Mouse (Mus musculus): Measurements from ENCODE around the gene Clns1a. TPM values are rescaled to one million over a fixed set of nuclear protein-coding genes. Genes with fewer than 3 reads are reported as not detected.

Gene Clns1a
- 96.0 and 110 TPM in 2 replicates for polyA plus RNA-seq (2015; fragmentation: Nextera tagmentation; extraction: Ambion mirVana)

DNA sequence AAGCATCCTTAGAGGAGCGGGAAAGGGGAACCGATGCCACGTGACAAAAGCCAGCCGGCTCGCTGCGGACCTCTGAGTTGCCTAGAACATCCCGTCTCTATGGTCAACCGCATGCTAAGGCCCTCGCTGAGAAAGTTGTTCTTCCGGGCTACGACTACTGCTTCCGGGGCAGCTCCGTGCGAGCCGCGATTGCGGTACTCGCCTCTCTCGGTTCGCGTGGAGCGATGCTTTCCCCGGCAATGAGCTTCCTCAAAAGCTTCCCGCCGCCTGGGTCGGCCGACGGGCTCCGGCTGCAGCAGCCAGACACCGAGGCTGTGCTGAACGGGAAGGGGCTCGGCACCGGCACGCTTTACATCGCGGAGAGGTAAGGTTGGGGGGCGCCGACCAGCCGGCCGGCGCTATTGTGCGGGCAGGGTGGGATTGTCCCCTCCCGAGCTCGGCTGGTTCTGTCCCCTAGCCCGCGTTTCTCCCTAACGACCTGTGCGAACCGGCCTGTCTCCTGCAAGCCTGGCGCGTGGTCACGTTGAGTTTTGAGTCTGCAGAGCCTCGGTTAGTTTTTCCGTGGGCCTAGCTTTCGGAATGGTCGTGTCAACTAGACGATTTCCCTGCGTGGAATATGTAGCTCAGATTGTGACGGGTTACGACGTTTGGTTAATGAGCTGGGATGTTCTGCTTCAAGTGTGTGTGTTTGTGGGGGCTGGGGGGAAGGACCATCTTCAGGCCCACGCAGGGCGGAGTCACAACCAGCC lies at the start of gene Clns1a:
Clns1a (plus strand) TSS at position 129 of the 749 bp plus-strand sequence.
- H3K9me3 ChIP-seq: peaks cover 3% of the 10 kb centered on the region; the same call in 1 of the 2 replicates
- under 1% methylated on average over 63 of the region's 63 CpGs for WGBS
- H3K27me3 ChIP-seq (replicated peaks): no peaks in the 10 kb centered on the region
- H3K27ac ChIP-seq (replicated peaks): peak within 1 kb of the TSS; percentile 66
- peaks cover 15% of the 10 kb centered on the region for H3K4me1 ChIP-seq
- H3K4me2 ChIP-seq: peak within 1 kb of the TSS; percentile 72
- peak within 1 kb of the TSS; percentile 96 for H3K9ac ChIP-seq
- ATAC-seq (ENCODE audit: extremely low read depth, insufficient number of reproducible peaks, low FRiP score, low TSS enrichment): peak; percentile 88
- H3K36me3 ChIP-seq: peaks cover 19% of the 10 kb centered on the region
- H3K4me3 ChIP-seq: peak within 1 kb of the TSS; percentile 99

DNA sequence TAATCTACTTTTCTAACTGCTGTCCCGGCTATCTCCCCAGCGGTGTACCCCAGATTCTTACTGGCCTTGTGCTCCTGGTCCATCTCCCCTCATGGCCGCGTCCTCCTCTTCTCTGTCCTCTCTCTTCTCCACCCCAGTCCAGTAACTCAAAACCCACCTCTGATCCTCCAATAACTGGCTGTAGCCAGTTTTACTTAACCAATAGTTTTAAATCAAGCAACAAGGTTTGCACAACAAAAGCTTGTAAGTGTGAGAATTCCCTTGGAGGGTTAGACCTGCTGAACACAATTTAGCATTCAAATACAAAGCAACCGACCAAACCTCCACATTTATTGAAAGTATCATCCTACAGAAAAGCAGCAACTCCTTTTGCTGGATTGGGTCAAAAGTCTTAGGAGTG lies 48.8 kb upstream of the Clns1a start:
- peaks cover 4% of the 10 kb centered on the region; the same call in 1 of the 2 replicates for H3K4me1 ChIP-seq
- H3K4me2 ChIP-seq: no peak overlapping the region
- no peak overlapping the region for H3K9ac ChIP-seq
- peaks cover 6% of the 10 kb centered on the region; the same call in 1 of the 2 replicates for H3K36me3 ChIP-seq
- WGBS: 87% methylated on average over 5 of the region's 5 CpGs
- H3K27ac ChIP-seq (replicated peaks): no peak overlapping the region
- ATAC-seq (ENCODE audit: extremely low read depth, insufficient number of reproducible peaks, low FRiP score, low TSS enrichment): no peak
- no peaks in the 10 kb centered on the region for H3K27me3 ChIP-seq (replicated peaks)
- no peaks in the 10 kb centered on the region for H3K9me3 ChIP-seq
- no peak overlapping the region for H3K4me3 ChIP-seq

DNA sequence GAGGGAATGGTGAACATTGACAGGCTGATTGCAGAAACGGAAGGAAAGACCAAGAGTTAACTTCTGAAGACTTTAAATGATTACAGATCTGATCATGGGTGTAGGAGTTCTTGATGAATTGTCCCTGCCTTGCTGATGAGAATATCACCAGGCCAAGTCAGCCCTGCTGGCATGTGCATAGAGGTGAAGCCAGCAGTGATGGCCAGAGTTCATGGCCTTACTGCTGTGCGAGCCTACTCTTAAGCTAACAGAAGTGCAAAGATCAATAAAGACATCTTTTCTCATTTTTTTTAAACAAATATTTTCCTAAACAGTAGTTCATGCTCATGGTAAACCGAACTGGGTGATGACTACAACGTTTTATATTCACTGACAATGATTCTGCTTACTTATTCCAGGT lies 45.7 kb upstream of the Clns1a start:
- no peaks in the 10 kb centered on the region for H3K27me3 ChIP-seq (replicated peaks)
- no peak overlapping the region for H3K27ac ChIP-seq (replicated peaks)
- peaks cover 25% of the 10 kb centered on the region for H3K36me3 ChIP-seq
- ATAC-seq (ENCODE audit: extremely low read depth, insufficient number of reproducible peaks, low FRiP score, low TSS enrichment): no peak
- 90% methylated on average over 4 of the region's 4 CpGs for WGBS
- H3K9ac ChIP-seq: no peak overlapping the region
- H3K4me3 ChIP-seq: no peak overlapping the region
- no peak overlapping the region for H3K4me2 ChIP-seq
- no peaks in the 10 kb centered on the region for H3K9me3 ChIP-seq
- no peaks in the 10 kb centered on the region for H3K4me1 ChIP-seq

DNA sequence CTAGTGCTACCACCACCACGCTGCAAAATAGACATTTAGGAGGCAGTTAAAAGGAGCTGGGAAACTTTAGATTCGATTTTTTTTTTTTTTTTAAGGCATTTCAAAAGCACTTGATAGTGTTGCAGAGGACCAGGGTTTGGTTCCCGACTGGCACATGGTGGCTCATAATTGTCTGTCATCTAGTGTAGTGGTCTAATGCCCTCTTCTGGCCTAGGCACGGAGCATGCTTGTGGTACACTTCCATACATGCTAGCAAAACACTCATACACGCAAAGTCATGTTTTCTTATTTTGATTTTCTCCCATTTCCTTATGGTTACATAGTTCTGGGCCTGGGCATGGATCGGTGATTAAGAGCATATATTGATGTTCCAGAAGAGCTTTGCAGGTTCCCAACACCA lies 40.3 kb upstream of the Clns1a start:
- no peak overlapping the region for H3K4me3 ChIP-seq
- WGBS: 80% methylated on average over 6 of the region's 6 CpGs
- H3K9me3 ChIP-seq: no peaks in the 10 kb centered on the region
- peaks cover 32% of the 10 kb centered on the region for H3K36me3 ChIP-seq
- H3K4me2 ChIP-seq: no peak overlapping the region
- no peak for ATAC-seq (ENCODE audit: extremely low read depth, insufficient number of reproducible peaks, low FRiP score, low TSS enrichment)
- H3K4me1 ChIP-seq: no peaks in the 10 kb centered on the region
- H3K9ac ChIP-seq: no peak overlapping the region
- H3K27me3 ChIP-seq (replicated peaks): no peaks in the 10 kb centered on the region
- H3K27ac ChIP-seq (replicated peaks): no peak overlapping the region

DNA sequence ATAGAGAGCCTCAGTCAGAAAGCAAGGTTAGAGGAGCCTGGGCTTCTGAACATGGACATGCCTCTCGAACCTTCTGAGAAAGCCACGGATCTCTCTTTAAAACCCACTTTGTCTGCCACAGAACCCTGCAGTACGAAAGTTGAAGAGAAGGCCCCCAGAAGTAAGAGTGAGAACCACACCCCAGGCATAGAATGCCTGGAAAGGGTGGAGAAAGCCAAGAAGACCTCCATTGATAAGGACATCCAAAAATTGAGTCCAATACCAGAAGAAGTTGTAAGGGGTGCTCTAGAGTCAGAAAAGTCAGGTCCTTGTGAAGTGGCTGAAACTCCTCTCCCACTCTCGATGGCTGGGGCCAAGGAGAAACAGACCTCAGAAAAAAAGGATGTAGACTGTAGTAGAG lies 34.8 kb upstream of the Clns1a start:
- no peak overlapping the region for H3K9ac ChIP-seq
- ATAC-seq (ENCODE audit: extremely low read depth, insufficient number of reproducible peaks, low FRiP score, low TSS enrichment): no peak
- no peaks in the 10 kb centered on the region for H3K4me1 ChIP-seq
- H3K27ac ChIP-seq (replicated peaks): no peak overlapping the region
- peaks cover 52% of the 10 kb centered on the region for H3K36me3 ChIP-seq
- no peaks in the 10 kb centered on the region for H3K9me3 ChIP-seq
- H3K27me3 ChIP-seq (replicated peaks): no peaks in the 10 kb centered on the region
- H3K4me2 ChIP-seq: no peak overlapping the region
- 87% methylated on average over 4 of the region's 4 CpGs for WGBS
- H3K4me3 ChIP-seq: no peak overlapping the region

DNA sequence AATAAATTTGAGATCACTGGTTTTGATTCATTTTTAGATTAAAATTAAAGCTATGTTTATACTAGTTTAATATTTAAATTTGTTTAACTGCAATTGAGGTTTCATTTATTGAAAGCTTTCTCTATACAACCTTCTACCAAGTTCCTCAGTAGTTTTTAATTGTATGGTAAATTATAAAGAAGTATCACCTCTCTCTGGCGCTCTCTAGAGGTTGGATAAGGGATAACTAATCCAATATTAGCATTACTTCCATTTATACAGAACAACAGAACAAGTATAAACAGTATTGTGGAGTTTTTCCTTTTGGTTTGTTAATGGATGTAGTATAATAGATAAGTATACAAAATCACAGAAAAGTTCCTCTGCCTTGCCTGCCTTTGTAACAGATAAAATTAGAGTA lies 17.2 kb upstream of the Clns1a start:
- Histone ChIP-seq H3K27ac (replicated peaks) (no peak overlapping the region), H3K27me3 (replicated peaks) (no peaks in the 10 kb centered on the region)
- ATAC-seq (ENCODE audit: extremely low read depth, insufficient number of reproducible peaks, low FRiP score, low TSS enrichment): no peak

DNA sequence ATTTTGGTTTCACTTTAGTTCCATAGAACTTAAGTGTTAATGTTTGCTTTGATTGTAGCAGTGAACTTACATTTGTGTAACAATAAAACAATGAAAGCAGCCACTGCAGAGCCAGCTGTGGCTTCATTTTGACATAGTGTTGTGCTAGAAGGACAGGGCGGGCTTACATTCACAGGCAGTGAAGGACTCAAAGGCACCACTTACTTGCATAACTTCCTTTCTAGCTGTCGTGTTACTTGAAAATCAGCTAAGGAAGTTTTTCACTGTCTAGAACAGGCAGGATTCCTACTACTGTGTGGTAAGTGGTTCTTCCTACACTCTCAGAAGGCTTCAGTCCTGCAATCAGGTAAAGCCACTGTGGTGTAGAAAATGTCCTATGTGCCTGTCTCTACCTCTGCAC lies 8.6 kb upstream of the Clns1a start:
- Histone ChIP-seq H3K4me3 (no peak overlapping the region), H3K9me3 (no peaks in the 10 kb centered on the region), H3K36me3 (peaks cover 44% of the 10 kb centered on the region), H3K27ac (replicated peaks) (no peak overlapping the region), H3K9ac (no peak overlapping the region), H3K27me3 (replicated peaks) (no peaks in the 10 kb centered on the region), H3K4me2 (no peak overlapping the region), H3K4me1 (no peaks in the 10 kb centered on the region)
- whole genome bisulfite sequencing: 84% methylated on average over 2 of the region's 2 CpGs
- no peak for ATAC-seq (ENCODE audit: extremely low read depth, insufficient number of reproducible peaks, low FRiP score, low TSS enrichment)

More for the DNA sequence above, 17.2 kb upstream of the Clns1a start:
- no peak overlapping the region for H3K4me2 ChIP-seq
- no peak overlapping the region for H3K9ac ChIP-seq
- H3K9me3 ChIP-seq: no peaks in the 10 kb centered on the region
- WGBS: 12% methylated on average over 1 of the region's 1 CpGs
- no peak overlapping the region for H3K4me3 ChIP-seq
- H3K36me3 ChIP-seq: peaks cover 74% of the 10 kb centered on the region
- no peaks in the 10 kb centered on the region for H3K4me1 ChIP-seq

DNA sequence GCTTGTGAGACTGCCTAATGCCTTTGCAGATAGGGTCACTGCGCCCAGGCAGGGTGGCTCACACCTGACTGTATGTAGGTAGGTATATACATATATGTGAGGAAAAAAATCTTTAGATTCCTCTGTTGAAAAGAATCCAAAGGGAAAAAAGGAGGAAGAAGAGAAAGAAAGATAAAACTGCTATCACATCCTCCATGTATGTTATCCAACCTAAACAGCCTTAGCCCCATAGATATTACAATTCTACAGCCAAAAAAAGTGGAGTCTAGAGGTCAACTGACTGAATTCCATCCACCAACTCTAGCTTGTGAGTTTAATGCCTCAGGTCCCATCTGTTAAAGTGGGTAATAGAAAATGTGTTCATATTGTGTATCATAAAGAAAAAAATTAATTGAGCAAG lies 993 bp upstream of the Clns1a start:
- Histone ChIP-seq H3K27me3 (replicated peaks) (no peaks in the 10 kb centered on the region), H3K27ac (replicated peaks) (no peak overlapping the region), H3K4me2 (peak overlapping the region; percentile 72; the same call in 1 of the 2 replicates), H3K9ac (no peak overlapping the region), H3K9me3 (peaks cover 3% of the 10 kb centered on the region; the same call in 1 of the 2 replicates), H3K36me3 (peaks cover 16% of the 10 kb centered on the region), H3K4me3 (no peak overlapping the region), H3K4me1 (peaks cover 15% of the 10 kb centered on the region)
- 95% methylated on average over 1 of the region's 1 CpGs for WGBS
- no peak for ATAC-seq (ENCODE audit: extremely low read depth, insufficient number of reproducible peaks, low FRiP score, low TSS enrichment)

DNA sequence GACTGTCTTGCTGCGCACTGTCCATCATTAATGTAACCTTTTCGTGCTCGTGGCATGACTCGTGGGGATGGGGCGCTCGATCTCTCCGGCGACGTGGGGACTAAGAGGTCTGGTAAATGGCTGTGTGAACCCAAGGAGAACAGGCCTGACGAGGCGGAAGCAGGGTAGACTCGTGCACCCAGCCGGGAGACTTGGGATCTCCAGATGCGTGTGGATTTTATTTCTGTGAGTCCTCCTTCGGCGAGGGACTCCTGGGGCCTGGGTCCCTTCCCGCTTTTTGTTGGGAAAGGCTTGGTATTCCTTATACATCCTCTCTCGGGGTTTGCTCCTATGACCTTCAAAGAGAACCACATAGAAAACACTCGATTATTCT lies 315 bp upstream of the Clns1a start:
- Histone ChIP-seq H3K9ac (peak overlapping the region; percentile 96), H3K4me3 (peak overlapping the region; percentile 99), H3K27ac (replicated peaks) (peak overlapping the region; percentile 66), H3K27me3 (replicated peaks) (no peaks in the 10 kb centered on the region), H3K9me3 (peaks cover 3% of the 10 kb centered on the region; the same call in 1 of the 2 replicates), H3K4me1 (peaks cover 15% of the 10 kb centered on the region), H3K36me3 (peaks cover 16% of the 10 kb centered on the region), H3K4me2 (peak overlapping the region; percentile 72)
- no peak for ATAC-seq (ENCODE audit: extremely low read depth, insufficient number of reproducible peaks, low FRiP score, low TSS enrichment)
- 31% methylated on average over 19 of the region's 19 CpGs for WGBS

DNA sequence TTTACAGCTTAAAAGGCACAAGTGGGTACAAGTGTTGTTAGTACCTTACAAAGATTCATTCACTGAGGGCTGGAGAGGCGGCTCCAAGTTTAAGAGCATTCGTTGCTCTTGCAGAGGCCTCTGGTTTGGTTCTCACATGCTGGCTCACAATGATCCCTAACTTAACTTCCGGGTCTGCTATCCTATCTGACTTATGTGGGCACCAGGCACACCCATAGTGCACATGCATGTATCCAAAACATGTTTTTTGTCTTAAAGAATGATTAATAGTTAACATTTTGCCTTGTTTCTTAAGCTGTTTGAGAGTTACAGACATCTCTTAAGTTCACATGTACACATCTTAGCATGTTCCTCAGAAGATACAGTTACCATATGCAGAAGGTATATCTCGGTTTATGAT lies 3.7 kb downstream of the Clns1a start:
- Histone ChIP-seq H3K4me2 (no peak overlapping the region), H3K27me3 (replicated peaks) (no peaks in the 10 kb centered on the region), H3K4me3 (no peak overlapping the region), H3K9ac (no peak overlapping the region), H3K27ac (replicated peaks) (no peak overlapping the region), H3K36me3 (peaks cover 22% of the 10 kb centered on the region), H3K9me3 (peaks cover 3% of the 10 kb centered on the region; the same call in 1 of the 2 replicates), H3K4me1 (peaks cover 15% of the 10 kb centered on the region)
- WGBS: 90% methylated on average over 4 of the region's 4 CpGs
- ATAC-seq (ENCODE audit: extremely low read depth, insufficient number of reproducible peaks, low FRiP score, low TSS enrichment): no peak

DNA sequence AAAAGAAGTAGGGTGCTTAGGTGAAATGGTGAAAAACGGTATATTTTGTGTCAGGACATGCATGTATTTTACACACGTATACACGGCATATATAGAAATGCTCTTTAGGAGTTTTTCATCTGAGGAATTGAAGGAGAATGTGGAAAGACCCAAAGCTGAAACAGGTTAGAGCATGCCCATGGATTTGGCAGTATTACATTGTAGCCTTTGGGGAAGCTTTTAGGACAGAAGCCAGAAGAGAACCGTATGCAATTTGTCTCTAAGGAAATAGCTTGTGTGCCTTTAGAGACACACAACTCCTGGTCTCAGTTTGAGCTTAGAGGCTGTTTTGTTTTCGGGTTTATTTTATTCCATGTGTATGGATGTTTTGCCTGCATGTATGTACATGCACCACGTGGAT lies 4.7 kb downstream of the Clns1a start:
- peaks cover 9% of the 10 kb centered on the region for H3K4me1 ChIP-seq
- peaks cover 3% of the 10 kb centered on the region; the same call in 1 of the 2 replicates for H3K9me3 ChIP-seq
- H3K4me2 ChIP-seq: no peak overlapping the region
- H3K4me3 ChIP-seq: no peak overlapping the region
- H3K27ac ChIP-seq (replicated peaks): no peak overlapping the region
- H3K36me3 ChIP-seq: peaks cover 26% of the 10 kb centered on the region
- WGBS: 84% methylated on average over 6 of the region's 6 CpGs
- no peak for ATAC-seq (ENCODE audit: extremely low read depth, insufficient number of reproducible peaks, low FRiP score, low TSS enrichment)
- H3K9ac ChIP-seq: no peak overlapping the region
- no peaks in the 10 kb centered on the region for H3K27me3 ChIP-seq (replicated peaks)

DNA sequence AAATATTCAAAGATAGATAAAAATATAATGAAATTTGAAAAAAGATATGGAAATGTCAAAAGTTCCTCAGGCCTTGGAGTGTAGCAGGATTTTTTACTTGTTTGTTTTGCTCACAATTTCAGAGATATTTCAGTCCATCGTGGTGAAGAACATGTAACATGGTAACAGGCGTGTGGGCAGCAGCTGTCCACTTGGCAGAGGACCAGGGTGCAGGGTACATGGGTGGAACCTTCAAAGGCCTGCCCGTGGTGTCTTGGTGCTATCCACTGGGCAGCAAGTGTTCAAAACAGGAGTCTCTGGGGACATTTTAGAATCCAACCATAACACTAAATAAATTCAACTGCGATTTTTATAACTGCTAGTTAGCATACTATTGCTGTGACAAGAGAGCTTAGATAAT lies 10.7 kb downstream of the Clns1a start:
- no peak for ATAC-seq (ENCODE audit: extremely low read depth, insufficient number of reproducible peaks, low FRiP score, low TSS enrichment)
- WGBS: 82% methylated on average over 4 of the region's 4 CpGs
- H3K9ac ChIP-seq: no peak overlapping the region

More for the DNA sequence above, 10.7 kb downstream of the Clns1a start:
- H3K27ac ChIP-seq (replicated peaks): no peak overlapping the region
- peaks cover 18% of the 10 kb centered on the region for H3K4me1 ChIP-seq
- H3K4me2 ChIP-seq: no peak overlapping the region
- no peaks in the 10 kb centered on the region for H3K9me3 ChIP-seq
- no peak overlapping the region for H3K4me3 ChIP-seq
- no peaks in the 10 kb centered on the region for H3K27me3 ChIP-seq (replicated peaks)
- H3K36me3 ChIP-seq: peaks cover 19% of the 10 kb centered on the region
